Mouse (Mus musculus): Measurements from ENCODE around the gene Sgcd. TPM values are rescaled to one million over a fixed set of nuclear protein-coding genes. Genes with fewer than 3 reads are reported as not detected.
A peak's percentile ranks its signal among the peaks of the same experiment; 100 is the strongest.

The Sgcd gene
- polyA plus RNA-seq, 1 experiment from 2014 or later, result 3.0 TPM

DNA sequence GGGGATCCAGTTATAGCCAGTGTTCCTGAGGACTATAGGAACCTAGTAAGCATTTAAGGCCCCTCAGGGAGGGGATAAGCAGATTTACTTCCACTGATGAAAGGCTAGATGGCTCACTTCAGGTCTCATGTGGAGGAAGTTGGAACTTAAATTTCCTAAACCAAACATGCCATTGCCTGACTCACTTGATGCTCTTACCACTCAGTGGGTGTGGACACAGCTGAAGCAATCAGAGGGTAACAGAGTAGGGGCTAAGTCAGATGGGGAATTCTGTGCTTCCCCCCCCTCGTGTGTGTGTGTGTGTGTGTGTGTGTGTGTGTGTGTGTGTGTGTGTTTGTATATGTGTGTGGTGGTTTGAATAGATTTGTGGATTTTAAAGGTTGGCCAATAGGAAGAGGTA, 830.7 kb downstream of the Sgcd start:
- H3K27me3 ChIP-seq (ENCODE audit: control insufficient read depth, insufficient read depth, low read depth, low read length), result no peaks in the 10 kb centered on the region
- WGBS, result 50% methylated on average over 1 of the region's 1 CpGs
- H3K4me3 ChIP-seq (ENCODE audit: low read length), result no peak overlapping the region
- H3K4me1 ChIP-seq (replicated peaks; ENCODE audit: control insufficient read depth, insufficient read depth, low read length), result peaks cover 12% of the 10 kb centered on the region
- H3K9me3 ChIP-seq (ENCODE audit: control insufficient read depth, low read length), result no peaks in the 10 kb centered on the region
- no peaks in the 10 kb centered on the region for H3K36me3 ChIP-seq (ENCODE audit: control insufficient read depth, insufficient read depth, low read length)
- no peak overlapping the region for H3K27ac ChIP-seq (ENCODE audit: low read length)
- H3K4me2 ChIP-seq (ENCODE audit: low read depth, low read length), result no peak overlapping the region
- H3K9ac ChIP-seq (ENCODE audit: low read length), result no peak overlapping the region
- no peak for ATAC-seq (ENCODE audit: low read depth)

DNA sequence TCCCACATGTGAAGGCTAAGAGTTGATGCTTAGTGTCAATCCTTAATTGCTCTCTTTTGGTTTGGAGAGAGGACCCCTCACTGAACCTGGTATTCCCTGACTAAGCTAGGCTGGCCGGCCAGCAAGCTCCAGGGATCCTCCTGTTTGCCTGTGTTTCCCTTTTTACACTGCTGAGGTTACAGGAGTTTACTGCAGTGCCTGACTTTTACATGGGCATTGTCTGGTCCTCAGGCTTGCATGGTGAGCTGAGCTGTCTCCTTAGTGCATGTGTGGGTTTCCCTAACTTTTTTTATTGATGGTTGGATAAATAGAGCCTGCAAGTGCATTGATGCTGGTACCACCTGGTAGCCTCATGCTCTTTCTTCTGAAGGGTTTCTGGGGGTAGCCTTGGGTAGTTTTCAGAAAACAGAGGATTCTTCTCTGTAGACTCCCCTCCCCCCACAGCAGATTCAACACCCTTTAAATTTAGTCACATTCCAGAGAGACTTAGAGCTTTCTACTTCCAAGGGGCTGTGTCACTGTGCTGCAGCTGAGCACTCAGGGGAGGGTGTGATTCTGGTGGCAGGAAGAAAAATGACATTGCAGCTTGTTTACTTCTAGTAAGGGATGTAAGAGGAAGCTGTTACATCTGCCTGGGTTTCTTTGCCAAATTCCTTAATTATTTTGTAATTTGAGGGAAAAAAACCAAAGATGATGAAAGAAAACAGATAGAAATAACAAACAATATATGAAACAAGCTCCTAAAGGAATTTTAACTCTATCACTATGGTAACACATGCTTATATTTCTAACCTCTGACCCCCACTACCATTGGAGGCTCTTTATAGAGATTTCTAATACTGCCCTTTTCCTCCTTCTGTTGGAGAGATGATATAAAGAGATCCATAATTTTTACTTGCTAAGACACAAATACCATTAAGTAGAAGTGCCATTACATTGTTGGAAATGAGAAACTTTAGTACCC, 831.8 kb downstream of the Sgcd start:
- no peak overlapping the region for H3K9ac ChIP-seq (ENCODE audit: low read length)
- no peak overlapping the region for H3K4me2 ChIP-seq (ENCODE audit: low read depth, low read length)
- H3K27me3 ChIP-seq (ENCODE audit: control insufficient read depth, insufficient read depth, low read depth, low read length), result no peaks in the 10 kb centered on the region
- peak; percentile 96 for ATAC-seq (ENCODE audit: low read depth)
- no peak overlapping the region for H3K4me3 ChIP-seq (ENCODE audit: low read length)
- H3K36me3 ChIP-seq (ENCODE audit: control insufficient read depth, insufficient read depth, low read length), result no peaks in the 10 kb centered on the region
- H3K27ac ChIP-seq (ENCODE audit: low read length), result peak overlapping the region; percentile 63
- 63% methylated on average over 1 of the region's 1 CpGs for WGBS
- H3K9me3 ChIP-seq (ENCODE audit: control insufficient read depth, low read length), result no peaks in the 10 kb centered on the region
- peaks cover 12% of the 10 kb centered on the region for H3K4me1 ChIP-seq (replicated peaks; ENCODE audit: control insufficient read depth, insufficient read depth, low read length)

DNA sequence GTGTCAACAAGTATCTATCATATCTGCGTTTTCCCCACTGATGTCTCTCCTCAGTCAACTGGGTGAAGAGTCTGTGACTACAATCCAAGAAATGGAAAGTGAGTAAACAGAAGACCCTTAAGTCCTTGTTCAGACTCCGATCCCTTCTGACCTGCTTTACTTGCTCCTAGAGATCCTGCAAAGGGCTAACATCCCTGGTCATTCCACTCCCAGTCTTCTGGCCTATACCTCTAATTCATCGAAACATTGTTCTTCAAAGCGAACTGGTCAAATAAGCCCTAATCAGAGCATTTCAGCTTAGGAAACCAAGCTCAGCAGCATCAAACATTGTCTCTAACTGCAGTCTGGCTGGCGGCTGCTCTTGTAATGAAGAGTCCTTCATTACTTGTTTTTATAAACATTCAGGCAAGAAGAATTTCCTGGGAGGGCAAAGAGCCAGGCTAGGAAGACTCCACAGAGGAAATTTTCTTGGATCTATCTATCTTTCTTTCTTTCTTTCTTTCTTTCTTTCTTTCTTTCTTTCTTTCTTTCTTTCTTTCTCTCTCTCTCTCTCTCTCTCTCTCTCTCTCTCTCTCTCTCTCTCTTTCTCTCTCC, 833.8 kb downstream of the Sgcd start:
- Histone ChIP-seq H3K9me3 (ENCODE audit: control insufficient read depth, low read length) (no peaks in the 10 kb centered on the region), H3K27me3 (ENCODE audit: control insufficient read depth, insufficient read depth, low read depth, low read length) (no peaks in the 10 kb centered on the region), H3K27ac (ENCODE audit: low read length) (peak overlapping the region; percentile 72), H3K4me1 (replicated peaks; ENCODE audit: control insufficient read depth, insufficient read depth, low read length) (peaks cover 12% of the 10 kb centered on the region), H3K4me2 (ENCODE audit: low read depth, low read length) (no peak overlapping the region), H3K4me3 (ENCODE audit: low read length) (no peak overlapping the region), H3K36me3 (ENCODE audit: control insufficient read depth, insufficient read depth, low read length) (no peaks in the 10 kb centered on the region), H3K9ac (ENCODE audit: low read length) (no peak overlapping the region)
- WGBS, result 29% methylated on average over 5 of the region's 5 CpGs
- ATAC-seq (ENCODE audit: low read depth), result no peak

DNA sequence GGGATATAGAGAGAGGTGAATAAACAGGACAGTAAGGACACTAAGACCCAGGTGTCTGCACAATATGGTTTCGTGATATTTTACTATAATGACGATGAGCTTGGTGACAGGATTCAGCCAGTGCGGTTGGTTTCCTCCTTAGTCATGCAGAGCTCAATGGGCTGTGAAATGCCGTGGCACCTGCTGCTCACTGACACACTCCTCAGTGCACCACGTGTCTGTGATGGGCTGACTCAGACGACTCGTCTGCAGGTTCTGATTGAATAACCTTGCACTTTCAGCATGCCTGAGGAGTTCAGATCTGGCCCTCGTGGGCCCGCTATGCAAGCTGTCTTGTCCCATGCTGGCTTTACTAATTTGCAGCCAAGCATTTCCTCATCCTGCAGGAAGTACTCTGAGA, 839.2 kb downstream of the Sgcd start:
- ATAC-seq (ENCODE audit: low read depth), result no peak
- Histone ChIP-seq H3K36me3 (ENCODE audit: control insufficient read depth, insufficient read depth, low read length) (no peaks in the 10 kb centered on the region), H3K4me3 (ENCODE audit: low read length) (no peak overlapping the region), H3K27me3 (ENCODE audit: control insufficient read depth, insufficient read depth, low read depth, low read length) (no peaks in the 10 kb centered on the region), H3K27ac (ENCODE audit: low read length) (no peak overlapping the region), H3K9ac (ENCODE audit: low read length) (no peak overlapping the region), H3K9me3 (ENCODE audit: control insufficient read depth, low read length) (no peaks in the 10 kb centered on the region), H3K4me1 (replicated peaks; ENCODE audit: control insufficient read depth, insufficient read depth, low read length) (peaks cover 3% of the 10 kb centered on the region; the same call in 1 of the 2 replicates), H3K4me2 (ENCODE audit: low read depth, low read length) (no peak overlapping the region)
- 71% methylated on average over 9 of the region's 9 CpGs for WGBS

DNA sequence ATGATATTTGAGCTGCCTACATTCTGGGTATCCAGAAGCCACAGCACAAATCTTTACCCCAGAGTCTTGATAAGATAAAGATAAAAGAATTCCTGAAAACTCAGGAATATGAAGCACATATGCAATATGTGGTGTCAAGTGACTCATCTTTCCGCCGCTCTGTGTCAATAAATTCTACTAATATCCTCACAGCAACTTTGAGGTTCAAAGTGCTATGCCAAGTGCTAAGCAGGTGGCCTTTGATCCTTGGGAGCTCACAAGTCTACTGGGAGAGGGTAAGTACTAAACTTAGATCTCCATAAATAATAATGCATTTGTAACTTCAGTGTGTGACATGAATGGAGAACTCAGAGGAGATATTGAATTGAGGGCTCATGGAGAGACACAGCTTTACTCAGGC, 848.9 kb downstream of the Sgcd start:
- H3K9me3 ChIP-seq (ENCODE audit: control insufficient read depth, low read length), result no peaks in the 10 kb centered on the region
- no peaks in the 10 kb centered on the region for H3K36me3 ChIP-seq (ENCODE audit: control insufficient read depth, insufficient read depth, low read length)
- no peak for ATAC-seq (ENCODE audit: low read depth)
- H3K4me1 ChIP-seq (replicated peaks; ENCODE audit: control insufficient read depth, insufficient read depth, low read length), result no peaks in the 10 kb centered on the region
- H3K9ac ChIP-seq (ENCODE audit: low read length), result no peak overlapping the region
- no peak overlapping the region for H3K4me3 ChIP-seq (ENCODE audit: low read length)
- WGBS, result 66% methylated on average over 2 of the region's 2 CpGs
- no peak overlapping the region for H3K27ac ChIP-seq (ENCODE audit: low read length)
- H3K4me2 ChIP-seq (ENCODE audit: low read depth, low read length), result no peak overlapping the region
- no peaks in the 10 kb centered on the region for H3K27me3 ChIP-seq (ENCODE audit: control insufficient read depth, insufficient read depth, low read depth, low read length)

DNA sequence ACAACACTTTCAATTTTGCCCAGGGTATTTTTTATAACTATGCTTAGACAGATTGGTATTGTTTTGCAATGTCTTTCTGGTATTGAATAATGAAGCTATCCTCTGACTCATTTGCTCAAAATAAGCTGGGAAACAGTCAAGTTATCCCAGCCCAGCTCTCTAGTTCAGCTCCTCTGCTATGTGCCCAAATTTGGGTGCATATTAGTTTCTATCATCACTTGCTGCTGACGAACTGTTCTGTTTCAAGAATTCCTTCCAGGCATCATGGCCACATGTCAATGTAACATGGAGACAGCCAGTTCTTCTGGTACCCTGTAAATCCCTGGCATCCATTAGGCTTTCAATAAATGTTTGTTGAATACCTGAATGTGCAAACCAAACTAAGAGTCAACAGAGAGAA, 849.5 kb downstream of the Sgcd start:
- H3K36me3 ChIP-seq (ENCODE audit: control insufficient read depth, insufficient read depth, low read length), result no peaks in the 10 kb centered on the region
- H3K4me2 ChIP-seq (ENCODE audit: low read depth, low read length), result no peak overlapping the region
- WGBS, result 63% methylated on average over 1 of the region's 1 CpGs
- H3K9ac ChIP-seq (ENCODE audit: low read length), result no peak overlapping the region
- ATAC-seq (ENCODE audit: low read depth), result no peak
- H3K27ac ChIP-seq (ENCODE audit: low read length), result no peak overlapping the region
- H3K4me3 ChIP-seq (ENCODE audit: low read length), result no peak overlapping the region
- no peaks in the 10 kb centered on the region for H3K4me1 ChIP-seq (replicated peaks; ENCODE audit: control insufficient read depth, insufficient read depth, low read length)
- H3K27me3 ChIP-seq (ENCODE audit: control insufficient read depth, insufficient read depth, low read depth, low read length), result no peaks in the 10 kb centered on the region
- no peaks in the 10 kb centered on the region for H3K9me3 ChIP-seq (ENCODE audit: control insufficient read depth, low read length)

DNA sequence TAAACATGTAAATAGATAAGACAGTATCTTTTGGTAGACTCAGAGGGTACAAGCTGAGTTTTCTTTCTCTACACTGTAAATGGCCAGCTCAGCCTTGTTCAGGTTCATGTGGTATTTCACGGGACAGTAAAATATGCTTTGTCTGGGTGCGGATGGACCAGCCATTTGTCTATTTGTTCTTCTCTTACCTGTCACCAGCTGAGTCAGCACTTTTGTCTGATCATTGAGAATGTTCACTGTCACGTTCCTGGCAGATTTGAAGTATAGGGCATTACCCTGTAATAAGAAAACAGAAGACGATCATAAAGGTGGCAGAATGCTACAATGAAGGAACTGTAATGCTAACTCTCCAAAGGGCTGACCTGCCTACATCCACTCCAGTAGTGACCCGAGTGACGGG, 856.4 kb downstream of the Sgcd start:
- Histone ChIP-seq H3K36me3 (ENCODE audit: control insufficient read depth, insufficient read depth, low read length) (no peaks in the 10 kb centered on the region), H3K9ac (ENCODE audit: low read length) (no peak overlapping the region), H3K4me1 (replicated peaks; ENCODE audit: control insufficient read depth, insufficient read depth, low read length) (no peaks in the 10 kb centered on the region), H3K4me3 (ENCODE audit: low read length) (no peak overlapping the region), H3K9me3 (ENCODE audit: control insufficient read depth, low read length) (no peaks in the 10 kb centered on the region), H3K27me3 (ENCODE audit: control insufficient read depth, insufficient read depth, low read depth, low read length) (no peaks in the 10 kb centered on the region), H3K4me2 (ENCODE audit: low read depth, low read length) (no peak overlapping the region), H3K27ac (ENCODE audit: low read length) (no peak overlapping the region)
- 90% methylated on average over 6 of the region's 6 CpGs for WGBS
- ATAC-seq (ENCODE audit: low read depth), result no peak

DNA sequence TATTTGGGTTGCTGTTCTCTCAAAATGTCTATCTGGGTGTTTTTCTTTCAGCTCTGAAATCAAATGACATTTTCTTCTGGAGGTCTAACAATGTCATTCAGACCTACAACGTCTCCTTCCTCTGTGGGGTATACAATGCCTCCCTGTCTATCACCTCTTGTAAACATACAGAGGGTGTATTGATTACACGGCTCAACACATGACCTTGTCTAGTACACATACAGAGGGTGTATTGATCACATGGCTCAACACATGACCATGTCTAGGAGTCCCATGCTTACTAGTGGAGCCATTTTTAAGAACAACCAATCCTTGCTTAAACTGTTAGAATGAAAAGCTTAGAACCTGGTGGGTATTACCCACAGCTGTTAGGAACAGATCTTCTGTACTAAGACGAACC, 858.3 kb downstream of the Sgcd start:
- no peaks in the 10 kb centered on the region for H3K4me1 ChIP-seq (replicated peaks; ENCODE audit: control insufficient read depth, insufficient read depth, low read length)
- no peak overlapping the region for H3K4me3 ChIP-seq (ENCODE audit: low read length)
- H3K9me3 ChIP-seq (ENCODE audit: control insufficient read depth, low read length), result no peaks in the 10 kb centered on the region
- no peak overlapping the region for H3K9ac ChIP-seq (ENCODE audit: low read length)
- 72% methylated on average over 3 of the region's 3 CpGs for WGBS
- no peak overlapping the region for H3K27ac ChIP-seq (ENCODE audit: low read length)
- H3K4me2 ChIP-seq (ENCODE audit: low read depth, low read length), result no peak overlapping the region
- no peaks in the 10 kb centered on the region for H3K27me3 ChIP-seq (ENCODE audit: control insufficient read depth, insufficient read depth, low read depth, low read length)
- no peak for ATAC-seq (ENCODE audit: low read depth)
- no peaks in the 10 kb centered on the region for H3K36me3 ChIP-seq (ENCODE audit: control insufficient read depth, insufficient read depth, low read length)

DNA sequence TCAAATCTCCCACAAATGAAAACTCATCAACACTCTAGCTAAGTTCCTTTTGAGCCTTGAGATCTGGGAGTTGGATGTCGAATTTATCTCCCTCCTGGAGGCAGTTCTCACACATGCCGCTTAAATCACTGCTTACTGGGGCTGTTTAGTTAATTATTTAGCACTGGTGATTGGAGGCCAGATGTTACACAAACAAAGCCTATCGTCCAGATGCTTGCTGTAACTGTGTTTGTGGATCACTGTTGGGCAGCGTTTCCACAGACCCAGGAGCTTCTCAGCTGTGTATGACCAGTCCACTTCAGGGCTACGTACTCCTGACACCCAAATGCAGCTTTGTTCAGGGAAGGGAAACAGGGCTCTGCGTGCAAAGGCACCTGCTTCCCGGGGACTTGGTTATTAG, 858.8 kb downstream of the Sgcd start:
- Histone ChIP-seq H3K27ac (ENCODE audit: low read length) (no peak overlapping the region), H3K36me3 (ENCODE audit: control insufficient read depth, insufficient read depth, low read length) (no peaks in the 10 kb centered on the region), H3K9ac (ENCODE audit: low read length) (no peak overlapping the region), H3K4me1 (replicated peaks; ENCODE audit: control insufficient read depth, insufficient read depth, low read length) (no peaks in the 10 kb centered on the region), H3K4me3 (ENCODE audit: low read length) (no peak overlapping the region), H3K27me3 (ENCODE audit: control insufficient read depth, insufficient read depth, low read depth, low read length) (no peaks in the 10 kb centered on the region), H3K4me2 (ENCODE audit: low read depth, low read length) (no peak overlapping the region), H3K9me3 (ENCODE audit: control insufficient read depth, low read length) (no peaks in the 10 kb centered on the region)
- WGBS, result 38% methylated on average over 7 of the region's 7 CpGs
- no peak for ATAC-seq (ENCODE audit: low read depth)

Data from lung, embryonic 16.5 days (tissue).